Mouse (Mus musculus) macrophage (primary cell): ENCODE measurements around the gene Mast1. TPM values are rescaled to one million over a fixed set of nuclear protein-coding genes. Genes with fewer than 3 reads are reported as not detected.
A peak's percentile ranks its signal among the peaks of the same experiment; 100 is the strongest.

Source experiments
- H3K27ac ChIP-seq: fragments of 350-480 bp; formaldehyde crosslinking; 2 replicates; pipeline ENCODE4 v1.9.0; 2021
- H3K36me3 ChIP-seq: fragments of 350-480 bp; formaldehyde crosslinking; 2 replicates; pipeline ENCODE4 v1.9.0; 2021; ENCODE audit errors: inconsistent target
- H3K4me3 ChIP-seq: fragments of 350-480 bp; formaldehyde crosslinking; 2 replicates; pipeline ENCODE4 v1.9.0; 2021; ENCODE audit errors: inconsistent target
- H3K79me2 ChIP-seq: fragments of 350-480 bp; formaldehyde crosslinking; 2 replicates; pipeline ENCODE4 v1.9.0; 2021; ENCODE audit errors: inconsistent target
- WGBS: methylation state at CpG from one replicate; pipeline ENCODE4 v1.1.7; 2026; ENCODE audit warnings: inconsistent platforms; ENCODE audit not compliant: missing documents; 5-methylcytosine and 5-hydroxymethylcytosine counted together
- polyA plus RNA-seq: library from polyadenylated mRNA; stranded (reverse); fragments of 250-400 nt; gene quantifications from 3 replicates; pipeline ENCODE4 v1.2.4, GENCODE M21; 2018; ENCODE audit warnings: inconsistent platforms

Gene Mast1
- polyA plus RNA-seq, 1 experiment from 2014 or later: 0.06 TPM

DNA sequence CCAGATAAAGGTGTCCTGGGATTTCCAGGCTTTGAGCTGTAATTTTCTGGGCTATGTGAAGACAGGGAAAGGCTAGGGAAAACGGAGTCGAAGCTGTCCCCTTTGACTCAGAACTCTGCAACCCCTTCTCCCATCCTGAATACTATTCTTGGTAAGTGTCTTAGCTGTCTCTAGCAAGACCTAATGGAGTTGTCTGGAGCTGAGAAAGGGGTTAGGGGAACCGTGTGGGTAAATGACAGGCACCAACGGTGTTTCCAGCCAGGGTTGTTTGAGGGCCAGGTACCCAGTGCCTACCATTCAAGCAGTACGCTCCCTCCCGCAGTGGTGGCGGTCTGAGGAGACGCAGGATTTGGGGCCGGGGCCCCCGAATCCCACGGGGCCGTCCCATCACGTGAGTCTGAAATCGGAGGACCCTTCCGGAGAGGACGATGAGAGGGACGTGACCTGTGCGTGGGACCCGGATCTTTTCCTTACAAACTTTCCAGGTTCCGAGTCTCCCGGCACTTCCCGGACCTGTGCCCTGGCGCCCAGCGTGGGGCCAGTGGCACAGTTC, 34.7 kb downstream of the Mast1 start:
- no peaks in the 10 kb centered on the region for H3K79me2 ChIP-seq
- 16% methylated on average over 24 of the region's 24 CpGs for WGBS
- H3K27ac ChIP-seq: no peak overlapping the region
- no peaks in the 10 kb centered on the region for H3K36me3 ChIP-seq
- peak overlapping the region; percentile 33 for H3K4me3 ChIP-seq

DNA sequence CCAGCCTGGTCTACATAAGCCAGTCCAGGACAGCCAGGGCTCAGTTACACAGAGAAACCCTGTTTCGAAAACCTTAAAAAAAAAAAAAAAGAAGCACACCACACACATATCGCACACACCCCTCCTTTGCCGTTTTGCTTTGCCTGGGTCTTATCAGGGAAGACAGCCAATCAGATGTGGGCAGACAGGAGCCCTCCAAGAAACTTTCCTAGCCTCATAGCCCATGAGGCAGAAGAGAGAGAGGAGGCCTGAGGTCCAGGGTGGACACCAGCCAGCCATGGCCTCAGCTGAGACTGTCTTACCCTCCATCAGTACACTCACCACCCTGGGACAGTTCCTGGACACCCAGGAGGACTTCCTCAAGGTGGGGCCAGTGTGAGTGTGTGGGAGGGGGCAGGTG, 35.4 kb downstream of the Mast1 start, which contains the start of gene Klf1:
TSS of gene Klf1 (plus strand) at position 177 of the 400 bp plus-strand sequence.
- Histone ChIP-seq H3K27ac (no peak within 1 kb of the TSS), H3K36me3 (no peaks in the 10 kb centered on the region), H3K4me3 (peak within 1 kb of the TSS; percentile 33), H3K79me2 (no peaks in the 10 kb centered on the region)
- WGBS: 76% methylated on average over 3 of the region's 3 CpGs

DNA sequence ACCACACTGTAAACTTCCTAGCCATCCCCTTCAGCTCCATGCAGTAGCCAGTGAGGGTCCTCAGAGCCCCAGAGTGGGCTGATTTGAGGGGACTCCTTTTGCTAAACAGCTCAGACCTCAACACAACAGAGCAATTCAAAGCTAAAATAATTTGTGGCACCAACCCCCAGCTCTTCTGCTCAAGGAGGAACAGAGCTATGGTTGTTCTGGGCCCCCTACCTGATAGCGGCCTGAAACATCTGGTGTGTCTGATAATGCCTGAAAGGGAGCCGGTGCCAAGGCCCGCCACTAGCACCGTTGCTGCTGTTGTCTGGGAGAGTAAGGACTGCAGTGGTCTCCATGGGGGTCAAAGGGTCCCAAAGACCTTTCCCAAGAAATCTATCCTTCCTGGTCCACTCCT, 36.1 kb downstream of the Mast1 start:
- no peak overlapping the region for H3K4me3 ChIP-seq
- H3K27ac ChIP-seq: no peak overlapping the region
- WGBS: 79% methylated on average over 4 of the region's 4 CpGs
- no peaks in the 10 kb centered on the region for H3K36me3 ChIP-seq
- H3K79me2 ChIP-seq: no peaks in the 10 kb centered on the region

DNA sequence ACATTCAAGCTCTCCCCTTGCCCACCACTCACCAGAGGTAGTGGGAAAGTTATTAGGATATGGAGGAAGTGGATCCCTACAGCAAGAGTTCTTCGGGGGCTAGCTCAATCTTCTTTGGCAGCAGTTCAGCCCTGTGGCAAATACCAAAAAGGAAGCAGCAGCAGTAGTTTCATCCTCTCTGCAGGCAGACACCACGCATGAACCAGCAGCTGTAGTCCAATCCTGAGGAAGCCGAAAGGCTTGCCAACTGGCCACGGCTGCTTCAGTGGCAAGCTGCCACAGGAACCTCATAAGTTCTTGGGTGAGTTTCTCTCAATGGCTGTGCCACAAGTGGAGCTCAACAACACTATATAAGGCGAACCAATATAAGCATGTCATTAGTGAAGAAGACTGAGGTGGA, 41.2 kb downstream of the Mast1 start:
- Histone ChIP-seq H3K79me2 (no peaks in the 10 kb centered on the region), H3K27ac (no peak overlapping the region)
- WGBS: 74% methylated on average over 5 of the region's 5 CpGs

DNA sequence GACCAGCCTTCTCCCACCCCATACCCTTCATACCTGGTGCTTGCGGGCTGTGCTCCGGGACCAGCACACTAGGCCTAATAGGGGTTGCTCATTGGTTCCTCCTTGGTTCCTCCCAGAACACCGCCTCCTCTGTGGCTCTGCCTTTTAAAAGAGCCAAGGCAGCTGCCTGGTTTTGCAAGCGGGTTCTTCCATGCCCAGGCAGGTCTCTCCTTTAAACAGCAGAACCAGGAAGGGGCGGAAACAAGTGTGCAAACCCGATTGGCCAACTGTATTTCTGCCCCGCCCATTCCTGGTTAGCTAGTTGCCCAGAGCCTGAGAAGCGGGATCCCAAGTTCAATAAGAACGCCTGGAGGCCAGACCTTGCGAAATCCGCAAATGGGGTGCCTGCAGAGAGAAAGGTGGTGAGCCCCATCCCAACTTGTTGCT, 43.4 kb downstream of the Mast1 start, which contains the start of gene Gcdh:
TSS of gene Gcdh (minus strand) at position 213 of the 426 bp plus-strand sequence.
- Histone ChIP-seq H3K79me2 (no peaks in the 10 kb centered on the region), H3K4me3 (peak within 1 kb of the TSS; percentile 52), H3K27ac (no peak within 1 kb of the TSS), H3K36me3 (no peaks in the 10 kb centered on the region)
- 1% methylated on average over 10 of the region's 11 CpGs for WGBS

More for the DNA sequence above, 41.2 kb downstream of the Mast1 start:
- H3K4me3 ChIP-seq: no peak overlapping the region
- H3K36me3 ChIP-seq: no peaks in the 10 kb centered on the region

DNA sequence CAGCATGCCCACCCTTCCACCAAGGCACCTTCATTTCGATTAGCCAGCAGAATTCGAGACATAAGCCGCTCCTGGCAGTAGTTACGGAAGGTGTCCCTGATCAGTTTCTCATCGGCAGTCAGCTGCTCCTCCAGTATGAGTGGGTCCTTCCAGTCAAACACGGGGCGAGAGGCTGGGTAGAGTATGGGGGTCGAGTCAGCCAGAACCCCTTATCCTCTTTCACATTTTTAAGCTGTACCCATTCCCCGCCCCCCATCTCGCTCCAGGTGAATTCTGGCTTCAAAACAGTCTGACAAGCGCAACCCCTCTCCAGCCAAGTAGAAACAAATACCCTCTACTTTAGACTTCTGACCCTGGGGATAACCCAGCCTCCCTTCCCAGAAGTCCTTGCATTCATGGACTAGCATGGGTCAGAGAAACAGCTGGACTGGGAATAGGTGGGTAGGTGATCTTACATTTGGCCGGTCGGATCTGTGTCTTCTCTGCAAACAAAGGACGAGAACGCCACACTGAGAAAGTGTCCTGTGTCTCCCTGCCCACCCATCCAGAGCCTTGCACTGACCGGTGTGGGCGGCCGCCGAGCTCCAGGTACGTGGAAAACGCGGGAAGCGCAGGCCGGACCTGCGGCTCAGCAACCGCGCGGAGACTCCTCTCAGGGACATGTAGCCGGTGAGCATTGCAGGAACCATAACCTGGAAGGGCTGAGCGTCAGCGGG, 44.0 kb downstream of the Mast1 start:
- peak overlapping the region; percentile 52 for H3K4me3 ChIP-seq
- no peak overlapping the region for H3K27ac ChIP-seq
- peaks cover 2% of the 10 kb centered on the region; the same call in 1 of the 2 replicates for H3K36me3 ChIP-seq
- 18% methylated on average over 31 of the region's 31 CpGs for WGBS
- no peaks in the 10 kb centered on the region for H3K79me2 ChIP-seq

DNA sequence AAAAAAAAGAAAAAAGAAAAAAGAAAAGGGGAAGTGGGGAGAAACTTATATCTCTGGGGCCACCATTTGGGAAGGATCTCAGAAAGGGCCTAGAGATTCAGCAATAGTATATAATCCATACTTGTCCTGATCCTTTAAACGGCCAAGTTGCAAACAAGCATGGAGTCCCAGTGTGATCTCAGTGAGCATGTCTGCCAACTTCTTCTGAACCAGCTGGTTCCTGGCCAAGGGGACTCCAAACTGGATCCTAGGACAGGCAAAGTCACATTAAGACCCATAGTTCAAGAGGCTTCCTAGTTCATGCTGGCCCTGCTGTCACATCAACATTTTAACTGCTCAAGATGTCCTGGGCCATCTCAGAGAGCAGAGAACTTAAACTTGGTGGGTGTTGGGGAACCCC, 48.0 kb downstream of the Mast1 start:
- H3K79me2 ChIP-seq: no peaks in the 10 kb centered on the region
- WGBS: 92% methylated on average over 1 of the region's 1 CpGs
- no peak overlapping the region for H3K27ac ChIP-seq
- peaks cover 16% of the 10 kb centered on the region for H3K36me3 ChIP-seq
- H3K4me3 ChIP-seq: no peak overlapping the region

DNA sequence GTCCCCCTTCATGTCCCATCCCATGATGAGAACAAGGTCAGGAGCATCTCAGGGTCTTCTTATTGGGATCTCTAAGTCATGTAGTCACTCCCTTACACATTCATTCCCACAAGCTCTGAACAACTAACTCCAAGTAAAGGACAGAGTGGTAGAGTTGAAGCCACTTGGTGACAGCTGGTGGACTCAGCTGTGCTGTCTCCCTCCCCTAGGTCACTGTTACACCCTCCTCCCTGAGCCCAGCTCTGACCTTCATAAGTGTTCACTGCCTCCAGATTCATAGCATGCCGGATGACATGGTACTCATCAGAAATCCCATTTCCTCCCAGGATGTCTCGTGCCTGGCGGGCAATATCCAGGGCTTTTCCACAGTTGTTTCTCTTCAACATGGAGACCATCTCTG, 48.9 kb downstream of the Mast1 start:
- 100% methylated on average over 3 of the region's 3 CpGs for WGBS
- Histone ChIP-seq H3K27ac (no peak overlapping the region), H3K36me3 (peaks cover 16% of the 10 kb centered on the region)

DNA sequence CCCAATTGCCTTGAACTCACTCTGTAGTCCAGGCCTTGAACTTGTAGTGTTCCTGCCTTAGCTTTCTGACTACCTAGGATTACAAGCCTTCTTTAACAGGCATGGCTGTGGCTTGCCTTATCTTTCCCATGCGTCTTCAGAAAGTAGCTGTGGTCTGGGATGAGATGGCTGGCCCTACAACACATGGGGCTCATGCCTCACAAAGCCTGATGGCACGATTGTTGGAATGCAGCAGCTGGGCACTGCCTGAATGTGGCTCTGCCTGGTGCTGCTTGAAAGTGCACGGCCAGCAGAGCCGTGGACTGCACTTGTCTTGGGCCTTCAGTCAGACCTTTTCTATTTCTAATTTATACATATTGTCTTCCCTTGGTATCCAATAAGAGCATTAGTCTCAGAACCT, 52.4 kb downstream of the Mast1 start:
- 91% methylated on average over 4 of the region's 4 CpGs for WGBS
- H3K36me3 ChIP-seq: peaks cover 16% of the 10 kb centered on the region
- H3K27ac ChIP-seq: no peak overlapping the region

More for the DNA sequence above, 48.9 kb downstream of the Mast1 start:
- H3K79me2 ChIP-seq: no peaks in the 10 kb centered on the region
- H3K4me3 ChIP-seq: no peak overlapping the region

DNA sequence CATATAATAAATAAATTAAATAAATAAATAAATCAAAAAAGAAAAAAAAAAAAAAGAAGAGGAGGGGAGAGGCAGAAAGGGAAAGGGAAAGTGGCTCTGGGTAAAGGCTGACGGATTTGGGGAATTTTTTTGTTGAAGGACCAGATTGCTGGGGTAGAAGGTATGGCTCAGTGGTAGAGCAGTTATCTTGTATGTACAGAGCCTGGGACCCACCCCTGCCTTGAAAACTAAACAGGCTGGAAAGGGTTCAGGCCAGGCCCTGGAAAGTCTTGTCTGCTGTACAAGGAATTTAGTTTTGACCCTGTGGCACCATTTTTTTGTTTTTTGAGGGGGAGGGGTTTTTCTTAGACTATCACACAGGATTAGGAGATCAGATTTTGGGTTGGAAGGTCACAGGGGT, 58.2 kb downstream of the Mast1 start:
- WGBS: 80% methylated on average over 1 of the region's 1 CpGs
- Histone ChIP-seq H3K36me3 (no peaks in the 10 kb centered on the region), H3K79me2 (no peaks in the 10 kb centered on the region), H3K27ac (no peak overlapping the region), H3K4me3 (no peak overlapping the region)

More for the DNA sequence above, 52.4 kb downstream of the Mast1 start:
- Histone ChIP-seq H3K79me2 (no peaks in the 10 kb centered on the region), H3K4me3 (no peak overlapping the region)

DNA sequence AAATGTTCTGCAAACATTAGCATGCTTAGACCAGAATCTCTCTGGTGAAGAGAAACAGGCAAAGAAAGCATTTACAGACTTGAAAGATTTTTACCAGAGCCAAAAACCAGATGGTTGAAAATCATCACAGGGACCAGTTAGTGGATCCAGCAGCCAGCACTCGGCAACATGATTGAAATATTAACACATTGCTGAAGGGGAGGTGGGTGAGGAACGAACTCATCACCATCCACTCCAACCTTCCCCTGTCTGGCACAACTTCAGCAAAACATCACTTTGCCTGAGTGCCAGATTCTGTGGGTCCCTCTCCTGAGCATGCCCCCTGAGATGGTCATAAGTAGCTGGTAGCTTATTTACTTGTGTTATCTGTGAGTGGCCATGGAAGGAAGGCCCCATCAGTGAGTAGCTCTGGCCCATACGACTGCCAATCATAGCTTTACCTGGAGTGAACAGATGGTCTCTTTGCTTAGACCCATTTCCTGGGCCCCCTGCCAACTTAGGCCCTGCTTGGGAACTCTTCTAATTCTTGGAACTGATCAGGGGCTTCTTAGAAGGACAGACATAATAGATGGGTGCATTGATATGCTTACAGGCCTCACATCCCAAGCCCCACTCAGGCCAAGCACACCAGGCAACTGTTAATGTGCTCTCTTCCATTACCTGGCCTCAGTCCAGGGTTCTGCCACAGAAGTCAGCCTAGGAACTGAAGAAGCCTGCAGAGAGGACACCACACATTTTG, 59.7 kb downstream of the Mast1 start:
- Histone ChIP-seq H3K36me3 (no peaks in the 10 kb centered on the region), H3K79me2 (no peaks in the 10 kb centered on the region), H3K4me3 (no peak overlapping the region), H3K27ac (no peak overlapping the region)
- WGBS: 94% methylated on average over 3 of the region's 3 CpGs

DNA sequence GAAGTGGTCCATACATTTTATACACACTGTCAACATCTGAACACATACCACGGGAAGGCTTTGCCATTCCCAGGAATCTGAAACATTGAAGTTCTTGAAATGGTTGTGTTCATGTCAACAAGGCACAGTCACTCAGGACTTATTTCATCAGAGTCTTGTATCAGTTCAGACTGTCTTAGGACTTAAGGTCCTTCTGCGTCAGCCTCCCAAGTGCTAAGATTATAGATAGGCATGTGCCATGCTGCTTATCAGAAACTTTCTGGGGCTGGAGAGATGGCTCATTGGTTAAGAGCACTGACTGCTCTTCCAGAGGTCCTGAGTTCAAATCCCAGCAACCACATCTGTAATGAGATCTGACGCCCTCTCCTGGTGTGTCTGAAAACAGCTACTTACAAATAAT, 62.8 kb downstream of the Mast1 start:
- Histone ChIP-seq H3K36me3 (no peaks in the 10 kb centered on the region), H3K27ac (no peak overlapping the region), H3K4me3 (no peak overlapping the region), H3K79me2 (no peaks in the 10 kb centered on the region)
- 75% methylated on average over 3 of the region's 3 CpGs for WGBS

DNA sequence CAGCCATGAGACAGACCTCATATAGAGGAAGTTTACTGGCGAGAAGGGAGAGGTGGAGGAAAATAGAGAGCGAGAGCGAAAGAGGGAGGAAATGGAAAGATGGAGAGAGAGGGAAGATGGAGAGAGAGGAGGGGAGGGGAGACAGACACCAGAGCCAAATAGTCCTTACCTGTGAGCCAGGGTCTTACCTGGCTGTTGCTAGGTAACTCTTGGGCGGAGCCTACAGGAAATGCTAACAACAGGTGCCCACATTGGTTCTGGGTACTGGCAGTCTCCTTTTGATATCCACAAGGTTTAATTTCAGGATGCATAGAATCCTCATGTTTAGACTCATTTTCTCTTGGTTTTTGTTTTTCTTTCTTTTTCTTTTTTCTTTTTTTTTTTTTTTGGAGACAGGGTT, 64.1 kb downstream of the Mast1 start:
- 91% methylated on average over 4 of the region's 4 CpGs for WGBS

DNA sequence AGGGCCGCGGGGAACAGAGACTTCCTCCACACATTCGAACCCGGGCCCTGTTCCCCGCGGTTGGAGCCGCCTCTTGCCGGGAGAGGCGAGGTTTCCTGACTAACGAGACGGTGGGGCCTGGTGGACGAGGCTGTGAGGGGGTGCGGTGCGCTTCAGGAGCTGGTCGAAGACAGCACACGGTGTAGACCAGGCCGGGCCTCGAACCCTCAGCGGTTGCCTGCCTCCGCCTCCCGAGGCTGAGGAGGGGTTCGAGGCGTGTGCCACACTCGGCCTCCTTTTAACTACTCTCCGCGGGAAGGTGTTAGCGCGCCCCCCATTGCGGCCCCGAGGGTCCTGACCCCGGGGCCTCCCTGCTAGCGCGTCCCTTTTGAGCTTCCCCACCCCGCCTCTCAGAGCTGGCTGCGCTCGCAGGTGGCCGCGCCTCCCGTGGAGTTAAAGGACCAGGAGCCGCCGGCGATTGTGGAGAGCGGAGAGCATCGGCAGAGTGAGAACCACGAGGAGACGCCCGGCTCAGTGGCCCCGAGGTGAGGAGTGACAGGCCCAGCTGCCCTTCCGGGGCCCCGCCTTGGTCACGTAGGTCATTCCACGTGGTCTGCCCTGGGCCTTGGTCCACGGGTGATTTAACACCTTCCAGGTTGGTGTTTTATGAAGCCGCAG, 64.7 kb downstream of the Mast1 start:
- WGBS: 6% methylated on average over 54 of the region's 54 CpGs
- Histone ChIP-seq H3K27ac (no peak overlapping the region), H3K4me3 (peak overlapping the region; percentile 11; the same call in 1 of the 2 replicates), H3K36me3 (peaks cover 19% of the 10 kb centered on the region), H3K79me2 (no peaks in the 10 kb centered on the region)

More for the DNA sequence above, 64.1 kb downstream of the Mast1 start:
- Histone ChIP-seq H3K27ac (no peak overlapping the region), H3K79me2 (no peaks in the 10 kb centered on the region), H3K36me3 (peaks cover 13% of the 10 kb centered on the region), H3K4me3 (no peak overlapping the region; the same call in 1 of the 2 replicates)
